Mouse (Mus musculus) small intestine, adult 2 months (tissue): Measurements from ENCODE around the gene Gm20388. TPM values are rescaled to one million over a fixed set of nuclear protein-coding genes. Genes with fewer than 3 reads are reported as not detected.

Source experiments
- H3K27ac ChIP-seq: fragments of 200-500 bp; 2 replicates; pipeline ENCODE4 v1.5.1; 2012; ENCODE audit warnings: low read depth, low read length, control low read depth, inconsistent platforms; ENCODE audit not compliant: insufficient read depth
- H3K27me3 ChIP-seq: fragments of 200-500 bp; 2 replicates; pipeline ENCODE4 v1.6.1; 2012; ENCODE audit warnings: mild to moderate bottlenecking, moderate library complexity, low read length, inconsistent platforms; ENCODE audit not compliant: control insufficient read depth, insufficient read depth
- H3K36me3 ChIP-seq: fragments of 200-500 bp; 2 replicates; pipeline ENCODE4 v1.6.1; 2012; ENCODE audit warnings: mild to moderate bottlenecking, low read length, control low read depth, inconsistent platforms; ENCODE audit not compliant: control insufficient read depth, insufficient read depth
- H3K4me1 ChIP-seq: fragments of 200-500 bp; 2 replicates; pipeline ENCODE4 v1.6.1; 2012; ENCODE audit warnings: low read length, inconsistent platforms, mixed read lengths; ENCODE audit not compliant: control insufficient read depth, insufficient read depth, insufficient read length
- H3K4me3 ChIP-seq: fragments of 200-500 bp; 2 replicates; pipeline ENCODE4 v1.5.1; 2012; ENCODE audit warnings: low read depth, mild to moderate bottlenecking, control low read depth, inconsistent platforms, low read length, moderate library complexity
- CTCF ChIP-seq: fragments of 200-500 bp; IDR thresholded peaks from 2 replicates; pipeline ENCODE4 v1.5.1; 2012; ENCODE audit warnings: low read depth, mild to moderate bottlenecking, control low read depth, inconsistent platforms, low read length, moderate library complexity, mixed read lengths; ENCODE audit not compliant: insufficient replicate concordance, insufficient read length; ENCODE audit errors: extremely low read depth
- POLR2A ChIP-seq: fragments of 200-500 bp; IDR thresholded peaks from 2 replicates; pipeline ENCODE4 v1.6.1; 2012; ENCODE audit warnings: low read depth, mild to moderate bottlenecking, control low read depth, inconsistent platforms, low read length, moderate library complexity
- WGBS: fragments of 180-500 bp; shearing (Covaris S2); methylation state at CpG from one replicate; pipeline ENCODE4 v1.1.7; 2018; 5-methylcytosine and 5-hydroxymethylcytosine counted together
- polyA plus RNA-seq: library from polyadenylated mRNA; depleted of rRNA; stranded (reverse); fragments of >200 nt; gene quantifications from 2 replicates; pipeline ENCODE4 v1.2.3, GENCODE M21; 2012

Gene Gm20388
- polyA plus RNA-seq, 1 experiment: 37.3 TPM

GRCm38 (mm10) chr8:122805349-122805748 is 2894.7 kb downstream of the Gm20388 start:
- no peak overlapping the region for H3K27ac ChIP-seq
- TF ChIP-seq CTCF: no peak
- TF ChIP-seq POLR2A: no peak
- no peaks in the 10 kb centered on the region for H3K4me1 ChIP-seq
- H3K36me3 ChIP-seq: peaks cover 12% of the 10 kb centered on the region; the same call in 1 of the 2 replicates
- no peak overlapping the region for H3K4me3 ChIP-seq
- 64% methylated on average over 3 of the region's 3 CpGs for WGBS
- no peaks in the 10 kb centered on the region for H3K27me3 ChIP-seq

GRCm38 (mm10) chr8:122806956-122807538 is 2896.4 kb downstream of the Gm20388 start:
- no peak overlapping the region for H3K4me3 ChIP-seq
- peaks cover 14% of the 10 kb centered on the region; the same call in 1 of the 2 replicates for H3K36me3 ChIP-seq
- WGBS: 65% methylated on average over 7 of the region's 7 CpGs
- H3K27me3 ChIP-seq: no peaks in the 10 kb centered on the region
- no peaks in the 10 kb centered on the region for H3K4me1 ChIP-seq
- TF ChIP-seq CTCF (no peak), POLR2A (no peak)
- no peak overlapping the region for H3K27ac ChIP-seq

GRCm38 (mm10) chr8:122807907-122808306 is 2897.3 kb downstream of the Gm20388 start:
- no peaks in the 10 kb centered on the region for H3K4me1 ChIP-seq
- no peaks in the 10 kb centered on the region for H3K27me3 ChIP-seq
- no peak overlapping the region for H3K4me3 ChIP-seq
- H3K36me3 ChIP-seq: peaks cover 10% of the 10 kb centered on the region
- TF ChIP-seq CTCF (no peak), POLR2A (no peak)
- WGBS: 86% methylated on average over 4 of the region's 4 CpGs
- H3K27ac ChIP-seq: no peak overlapping the region

GRCm38 (mm10) chr8:122810376-122810775 is 2899.7 kb downstream of the Gm20388 start:
- H3K4me1 ChIP-seq: no peaks in the 10 kb centered on the region
- no peak overlapping the region for H3K4me3 ChIP-seq
- TF ChIP-seq POLR2A (no peak), CTCF (no peak)
- no peaks in the 10 kb centered on the region for H3K27me3 ChIP-seq
- H3K27ac ChIP-seq: no peak overlapping the region
- peaks cover 16% of the 10 kb centered on the region for H3K36me3 ChIP-seq
- WGBS: 91% methylated on average over 8 of the region's 8 CpGs

GRCm38 (mm10) chr8:122811870-122812494 is 2901.3 kb downstream of the Gm20388 start:
- TF ChIP-seq POLR2A (no peak), CTCF (no peak)
- 92% methylated on average over 16 of the region's 16 CpGs for WGBS

DNA sequence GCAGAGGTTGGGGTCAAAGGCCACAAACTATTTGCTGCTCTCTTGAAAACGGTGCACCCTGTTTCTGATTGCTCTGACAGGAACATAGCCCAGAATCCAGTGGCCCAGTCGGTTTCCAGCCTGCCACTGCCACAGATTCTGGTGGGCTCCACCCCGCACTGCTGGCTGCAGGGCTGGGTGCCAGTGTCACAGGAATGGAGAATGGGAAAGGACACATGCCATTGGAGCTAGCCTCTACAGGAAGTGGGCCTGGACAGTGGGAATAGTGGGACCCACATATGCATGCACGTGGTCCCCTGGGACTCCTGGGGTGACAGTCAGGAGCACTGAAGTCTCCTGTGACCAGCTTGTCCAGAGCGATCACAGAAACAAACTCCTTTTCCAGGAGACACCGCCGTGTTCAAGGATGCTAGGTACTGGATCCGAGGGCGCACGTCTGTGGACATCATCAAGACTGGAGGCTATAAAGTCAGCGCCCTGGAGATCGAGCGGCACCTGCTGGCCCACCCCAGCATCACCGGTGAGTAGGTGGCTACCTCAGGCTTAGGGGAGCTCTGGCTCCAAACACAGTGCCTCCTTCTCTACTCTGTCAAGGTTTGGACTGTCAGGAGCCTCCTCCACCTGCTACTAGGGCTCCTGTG is 2902.1 kb downstream of the Gm20388 start:
- Histone ChIP-seq H3K4me3 (no peak overlapping the region), H3K27me3 (no peaks in the 10 kb centered on the region), H3K36me3 (peaks cover 17% of the 10 kb centered on the region), H3K4me1 (no peaks in the 10 kb centered on the region), H3K27ac (no peak overlapping the region)
- WGBS: 81% methylated on average over 14 of the region's 14 CpGs
- TF ChIP-seq POLR2A (no peak), CTCF (no peak)

More at GRCm38 (mm10) chr8:122811870-122812494, 2901.3 kb downstream of the Gm20388 start:
- H3K27ac ChIP-seq: no peak overlapping the region
- no peaks in the 10 kb centered on the region for H3K4me1 ChIP-seq
- H3K27me3 ChIP-seq: no peaks in the 10 kb centered on the region
- no peak overlapping the region for H3K4me3 ChIP-seq
- H3K36me3 ChIP-seq: peaks cover 14% of the 10 kb centered on the region

DNA sequence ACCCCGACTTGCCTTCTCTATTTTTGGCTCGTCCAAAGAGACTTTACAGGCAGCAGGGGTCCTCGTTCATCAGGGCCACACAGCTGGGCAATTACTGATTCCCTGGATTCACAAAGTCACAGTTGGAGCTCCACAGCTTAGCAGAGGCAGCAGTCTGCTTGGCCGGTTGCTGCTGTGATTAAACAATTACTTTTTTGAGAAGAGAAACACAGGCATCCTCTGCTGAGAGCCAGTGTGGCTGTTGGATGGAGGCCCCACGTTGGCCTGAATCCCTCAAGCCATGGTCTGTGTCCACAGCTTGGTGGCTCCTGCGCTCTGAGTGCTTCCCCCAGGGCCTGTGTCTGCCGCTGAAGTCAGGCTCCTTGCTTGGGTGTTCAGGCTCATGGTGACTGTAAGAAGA is 2904.0 kb downstream of the Gm20388 start:
- TF ChIP-seq CTCF (no peak), POLR2A (no peak)
- no peak overlapping the region for H3K27ac ChIP-seq
- H3K4me3 ChIP-seq: no peak overlapping the region
- H3K4me1 ChIP-seq: no peaks in the 10 kb centered on the region
- no peaks in the 10 kb centered on the region for H3K27me3 ChIP-seq
- H3K36me3 ChIP-seq: peaks cover 17% of the 10 kb centered on the region
- WGBS: 69% methylated on average over 7 of the region's 7 CpGs
